15 mouse cellular contexts compared by ENCODE assay signal in genomic region chr6:137690550-137691119, GRCm38 (mm10). TPM values are rescaled to one million over a fixed set of nuclear protein-coding genes. Genes with fewer than 3 reads are reported as not detected.
A peak's percentile ranks its signal among the peaks of the same experiment; 100 is the strongest.
DNase-seq lines count a peak whose midpoint lies in the region; ATAC-seq and TF ChIP-seq lines count a peak whose summit lies in the region.
"Had no signal": no experiment of that assay in that cellular context is flagged by ENCODE, and none has a peak within 500 bp of the region (broad histone marks: within the 10 kb centered on the region; RNA-seq: fewer than 3 reads in every experiment).

No protein-coding gene starts in this region.

- no peaks in the 10 kb centered on the region for H3K4me1 ChIP-seq in midbrain, embryonic 14.5 days (ENCODE audit: control insufficient read depth, insufficient read depth, low read length)
- H3K4me1 ChIP-seq: neural tube, embryonic 12.5 days had no signal

- peak overlapping the region; percentile 35; the same call in 1 of the 2 replicates for H3K27ac ChIP-seq in gastrocnemius, adult 2 months
- no peak overlapping the region for H3K27ac ChIP-seq in midbrain, embryonic 14.5 days (replicated peaks; ENCODE audit: low read depth, low read length)
- H3K27ac ChIP-seq: hindbrain, embryonic 14.5 days; neural tube, embryonic 12.5 days had no signal

- no peaks in the 10 kb centered on the region for H3K36me3 ChIP-seq in midbrain, embryonic 14.5 days (ENCODE audit: control insufficient read depth, insufficient read depth, low read length)
- H3K36me3 ChIP-seq: neural tube, embryonic 12.5 days had no signal

- 75% methylated on average over 2 of the region's 2 CpGs for WGBS in midbrain, embryonic 14.5 days

- intact Hi-C loops in gastrocnemius, adult 2 months (cut with DNase I): no loop called here
- intact Hi-C loops in gastrocnemius, postnatal 14 days (cut with DNase I; ENCODE audit: low total_unique reads): no loop called here
- intact Hi-C loops in heart, postnatal 10 days (cut with DNase I): no loop called here

- H3K4me2 ChIP-seq in midbrain, embryonic 14.5 days (ENCODE audit: low read length): no peak overlapping the region
- H3K4me2 ChIP-seq: hindbrain, embryonic 14.5 days; midbrain, embryonic 11.5 days; neural tube, embryonic 12.5 days had no signal

- no peak for TF ChIP-seq CTCF in gastrocnemius, adult 2 months (IDR thresholded peaks at IDR 0.05)

- no peaks in the 10 kb centered on the region for H3K27me3 ChIP-seq in midbrain, embryonic 14.5 days (ENCODE audit: control insufficient read depth, insufficient read depth, low read length)
- H3K27me3 ChIP-seq: CH12.LX; neural tube, embryonic 12.5 days had no signal

- DNase-seq in gastrocnemius, adult 2 months: peak; percentile 27
- no peak for DNase-seq in gastrocnemius, postnatal 14 days
- peak; percentile 84 for DNase-seq in 3T3-L1 (ENCODE audit: low read depth, low spot score)
- peak; percentile 56 to 62 for DNase-seq in adrenal gland, postnatal 36 days
- peak; percentile 51 to 53 for DNase-seq in heart, postnatal 10 days
- DNase-seq in spleen, postnatal 14 days (ENCODE audit: low spot score in 2 of 2): no peak
- DNase-seq in midbrain, embryonic 14.5 days: no peak
- DNase-seq: cerebellum, postnatal 10 days; kidney, adult 2 months; left cerebral cortex, postnatal 4 days; thymus, postnatal 36 days had no signal

- no peaks in the 10 kb centered on the region for H3K9me3 ChIP-seq in midbrain, embryonic 14.5 days (ENCODE audit: control insufficient read depth, low read length)
- H3K9me3 ChIP-seq: neural tube, embryonic 12.5 days had no signal

- H3K4me3 ChIP-seq in gastrocnemius, adult 2 months: no peak overlapping the region
- no peak overlapping the region for H3K4me3 ChIP-seq in midbrain, embryonic 14.5 days (replicated peaks; ENCODE audit: low read depth, low read length)
- H3K4me3 ChIP-seq: neural tube, embryonic 12.5 days had no signal

- ATAC-seq in midbrain, embryonic 14.5 days (ENCODE audit: low FRiP score, low TSS enrichment): no peak

- H3K9ac ChIP-seq in midbrain, embryonic 14.5 days (replicated peaks; ENCODE audit: low read length): no peak overlapping the region
- H3K9ac ChIP-seq: hindbrain, embryonic 14.5 days; neural tube, embryonic 12.5 days had no signal

RNA-seq across cellular contexts. Expression of gene Eps8, which starts 36.0 kb away (rescaled TPM):
- total RNA-seq in gastrocnemius, adult 2 months (2021): 1 to 10 TPM; 4.3 to 6.9 TPM
- 10 to 100 TPM; 10.6 to 11.3 TPM for total RNA-seq in gastrocnemius, postnatal 14 days (2021)
- total RNA-seq in adrenal gland, postnatal 36 days (2021): 10 to 100 TPM; 35.6 to 43.2 TPM
- total RNA-seq in heart, postnatal 10 days (2021): 10 to 100 TPM; 20.4 to 25.2 TPM
- 19.2 and 21.0 TPM in 2 replicates for polyA plus RNA-seq in midbrain, embryonic 14.5 days (2014; fragmentation: Nextera tagmentation; extraction: Ambion mirVana)

RNA-seq across cellular contexts. Expression of gene Strap, which starts 44.2 kb away (rescaled TPM):
- total RNA-seq in gastrocnemius, adult 2 months (2021): 10 to 100 TPM; 84.5 to 87.6 TPM
- total RNA-seq in gastrocnemius, postnatal 14 days (2021): 10 to 100 TPM; 72.1 to 73.9 TPM
- total RNA-seq in adrenal gland, postnatal 36 days (2021): 100 to 1,000 TPM; 120 to 128 TPM
- 100 to 1,000 TPM in 1 of 2 experiments, 10 to 100 TPM in 1; 99.3 to 106 TPM for total RNA-seq in heart, postnatal 10 days (2021)
- polyA plus RNA-seq in midbrain, embryonic 14.5 days (2014; fragmentation: Nextera tagmentation; extraction: Ambion mirVana): 175 and 203 TPM in 2 replicates

Comparison
In these comparisons a context has a peak if more than half of its experiments do, and no peak if none do; other contexts are left out.
1. DNase-seq: peak in gastrocnemius, adult 2 months (single experiment), 3T3-L1 (single experiment), adrenal gland, postnatal 36 days (2 of 2) and heart, postnatal 10 days (2 of 2); none in gastrocnemius, postnatal 14 days (single experiment), spleen, postnatal 14 days (0 of 2) and midbrain, embryonic 14.5 days (single experiment).